Mouse (Mus musculus): ENCODE measurements at regions not wholly inside any gene's neighbourhood (a gene's known extent, or its start where the extent isn't known, plus 50 kb on each side); places are given as distances from the start of the nearest gene placed in this dataset.

GRCm38 (mm10) chr1:14487708-14488127 is 1605.4 kb downstream of the 4930444P10Rik start:
- H3K4me3 ChIP-seq (replicated peaks): no peak overlapping the region
- WGBS: 12% methylated on average over 4 of the region's 4 CpGs
- no peak for ATAC-seq (ENCODE audit: insufficient number of reproducible peaks, low FRiP score, low TSS enrichment, low read depth)
- no peak overlapping the region for H3K4me2 ChIP-seq (replicated peaks)
- no peak overlapping the region for H3K27ac ChIP-seq (replicated peaks)
- H3K9ac ChIP-seq: no peak overlapping the region
- H3K36me3 ChIP-seq: no peaks in the 10 kb centered on the region
- H3K27me3 ChIP-seq: no peaks in the 10 kb centered on the region
- H3K9me3 ChIP-seq (replicated peaks): no peaks in the 10 kb centered on the region
- H3K4me1 ChIP-seq: no peaks in the 10 kb centered on the region

- no peaks in the 10 kb centered on the region for H3K9me3 ChIP-seq (replicated peaks)
- H3K4me3 ChIP-seq (replicated peaks): no peak overlapping the region
- 33% methylated on average over 2 of the region's 2 CpGs for WGBS
- H3K9ac ChIP-seq: no peak overlapping the region
- H3K4me2 ChIP-seq (replicated peaks): no peak overlapping the region
- H3K4me1 ChIP-seq: no peaks in the 10 kb centered on the region
- no peak for ATAC-seq (ENCODE audit: insufficient number of reproducible peaks, low FRiP score, low TSS enrichment, low read depth)
- H3K27ac ChIP-seq (replicated peaks): no peak overlapping the region
- H3K27me3 ChIP-seq: no peaks in the 10 kb centered on the region
- no peaks in the 10 kb centered on the region for H3K36me3 ChIP-seq
Measured at GRCm38 (mm10) chr1:14485746-14486145, 1607.4 kb downstream of the 4930444P10Rik start.

GRCm38 (mm10) chr1:14484121-14484916 is 1608.8 kb downstream of the 4930444P10Rik start:
- WGBS: 83% methylated on average over 6 of the region's 6 CpGs
- Histone ChIP-seq H3K9me3 (replicated peaks) (no peaks in the 10 kb centered on the region), H3K36me3 (no peaks in the 10 kb centered on the region), H3K4me2 (replicated peaks) (no peak overlapping the region), H3K4me1 (no peaks in the 10 kb centered on the region), H3K4me3 (replicated peaks) (no peak overlapping the region), H3K27me3 (no peaks in the 10 kb centered on the region), H3K9ac (no peak overlapping the region), H3K27ac (replicated peaks) (no peak overlapping the region)
- ATAC-seq (ENCODE audit: insufficient number of reproducible peaks, low FRiP score, low TSS enrichment, low read depth): no peak

- WGBS: 32% methylated on average over 3 of the region's 3 CpGs
- Histone ChIP-seq H3K4me3 (replicated peaks) (no peak overlapping the region), H3K27me3 (no peaks in the 10 kb centered on the region), H3K4me2 (replicated peaks) (no peak overlapping the region), H3K4me1 (no peaks in the 10 kb centered on the region), H3K36me3 (no peaks in the 10 kb centered on the region), H3K27ac (replicated peaks) (no peak overlapping the region), H3K9ac (no peak overlapping the region), H3K9me3 (replicated peaks) (no peaks in the 10 kb centered on the region)
- no peak for ATAC-seq (ENCODE audit: insufficient number of reproducible peaks, low FRiP score, low TSS enrichment, low read depth)
Measured at GRCm38 (mm10) chr1:14472294-14472693, 1620.8 kb downstream of the 4930444P10Rik start.

DNA sequence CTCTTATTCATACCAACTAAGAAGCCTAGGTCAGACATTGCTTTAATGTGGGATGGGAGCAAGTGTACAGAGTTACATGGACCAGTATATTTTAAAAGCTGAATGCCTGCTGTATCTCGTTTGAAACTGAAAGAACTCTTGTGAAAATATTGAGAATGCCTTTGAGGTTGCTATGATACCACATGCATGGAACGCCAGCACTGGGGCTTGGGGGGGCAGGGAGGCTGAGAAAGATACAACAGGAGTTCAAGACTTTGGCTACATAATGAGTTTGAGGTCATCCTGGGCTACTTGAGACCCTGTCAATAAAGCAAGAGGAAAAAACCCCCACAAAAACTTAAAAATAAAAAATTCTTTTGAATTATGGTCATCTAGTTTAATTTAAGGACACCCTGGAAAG is 1621.6 kb downstream of the 4930444P10Rik start:
- 41% methylated on average over 2 of the region's 2 CpGs for WGBS
- H3K4me2 ChIP-seq (replicated peaks): no peak overlapping the region
- no peak overlapping the region for H3K9ac ChIP-seq
- no peaks in the 10 kb centered on the region for H3K4me1 ChIP-seq
- no peaks in the 10 kb centered on the region for H3K36me3 ChIP-seq
- H3K4me3 ChIP-seq (replicated peaks): no peak overlapping the region
- H3K9me3 ChIP-seq (replicated peaks): no peaks in the 10 kb centered on the region
- no peaks in the 10 kb centered on the region for H3K27me3 ChIP-seq
- ATAC-seq (ENCODE audit: insufficient number of reproducible peaks, low FRiP score, low TSS enrichment, low read depth): no peak
- H3K27ac ChIP-seq (replicated peaks): no peak overlapping the region

DNA sequence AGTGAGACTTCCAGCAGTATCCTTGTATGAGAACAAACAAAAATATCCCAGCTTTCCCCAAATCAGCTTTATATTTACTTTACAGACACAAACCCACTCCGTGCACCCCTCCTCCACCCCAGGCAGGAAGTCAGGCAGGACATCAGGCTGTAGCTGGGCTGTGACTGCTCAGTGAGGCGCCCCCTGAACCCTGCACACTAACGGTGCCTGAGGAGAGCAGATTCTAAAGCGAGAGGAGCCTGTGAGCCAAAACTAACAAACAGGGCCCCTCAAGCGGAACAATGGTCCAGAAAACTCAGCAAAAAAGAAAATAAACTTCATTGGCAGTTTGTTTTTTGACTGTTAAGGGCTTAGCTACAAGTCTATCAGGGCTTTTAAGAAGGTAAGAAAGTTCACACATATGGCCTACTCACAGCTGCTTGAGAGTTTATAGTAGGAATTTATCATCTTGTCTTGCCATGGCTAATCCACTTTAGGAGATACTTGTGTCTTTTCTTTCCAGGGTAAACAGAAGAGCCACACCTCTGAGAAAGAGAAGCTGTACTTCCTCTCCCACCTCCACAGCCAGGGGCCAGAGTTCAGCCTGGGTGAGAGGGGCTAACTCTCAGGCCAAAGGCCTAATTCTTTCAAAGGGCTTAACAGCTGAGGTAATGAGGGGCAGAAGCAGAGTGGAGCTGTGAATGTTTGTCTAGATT is 1628.2 kb downstream of the 4930444P10Rik start:
- no peaks in the 10 kb centered on the region for H3K36me3 ChIP-seq
- 26% methylated on average over 5 of the region's 5 CpGs for WGBS
- ATAC-seq (ENCODE audit: insufficient number of reproducible peaks, low FRiP score, low TSS enrichment, low read depth): no peak
- H3K9me3 ChIP-seq (replicated peaks): no peaks in the 10 kb centered on the region
- H3K9ac ChIP-seq: no peak overlapping the region
- no peak overlapping the region for H3K4me3 ChIP-seq (replicated peaks)
- no peaks in the 10 kb centered on the region for H3K4me1 ChIP-seq
- peak overlapping the region; percentile 22 for H3K27ac ChIP-seq (replicated peaks)
- no peaks in the 10 kb centered on the region for H3K27me3 ChIP-seq
- no peak overlapping the region for H3K4me2 ChIP-seq (replicated peaks)

- WGBS: 13% methylated on average over 3 of the region's 3 CpGs
- Histone ChIP-seq H3K36me3 (no peaks in the 10 kb centered on the region), H3K4me3 (replicated peaks) (no peak overlapping the region), H3K4me2 (replicated peaks) (no peak overlapping the region), H3K4me1 (no peaks in the 10 kb centered on the region), H3K27me3 (no peaks in the 10 kb centered on the region), H3K9ac (no peak overlapping the region), H3K9me3 (replicated peaks) (no peaks in the 10 kb centered on the region), H3K27ac (replicated peaks) (0 out of 2 replicates have a peak overlapping the region, but pooled peaks have one; percentile 3)
- ATAC-seq (ENCODE audit: insufficient number of reproducible peaks, low FRiP score, low TSS enrichment, low read depth): peak; percentile 29; the same call in 1 of the 2 replicates
Measured at GRCm38 (mm10) chr1:14462496-14462895, 1630.6 kb downstream of the 4930444P10Rik start.

GRCm38 (mm10) chr1:14460811-14461210 is 1632.3 kb downstream of the 4930444P10Rik start:
- Histone ChIP-seq H3K4me2 (replicated peaks) (no peak overlapping the region), H3K9ac (no peak overlapping the region), H3K27me3 (no peaks in the 10 kb centered on the region), H3K4me1 (no peaks in the 10 kb centered on the region), H3K27ac (replicated peaks) (peak overlapping the region; percentile 34; the same call in 1 of the 2 replicates), H3K9me3 (replicated peaks) (no peaks in the 10 kb centered on the region), H3K4me3 (replicated peaks) (no peak overlapping the region), H3K36me3 (no peaks in the 10 kb centered on the region)
- WGBS: 43% methylated on average over 4 of the region's 4 CpGs
- ATAC-seq (ENCODE audit: insufficient number of reproducible peaks, low FRiP score, low TSS enrichment, low read depth): peak; percentile 72; the same call in 1 of the 2 replicates

DNA sequence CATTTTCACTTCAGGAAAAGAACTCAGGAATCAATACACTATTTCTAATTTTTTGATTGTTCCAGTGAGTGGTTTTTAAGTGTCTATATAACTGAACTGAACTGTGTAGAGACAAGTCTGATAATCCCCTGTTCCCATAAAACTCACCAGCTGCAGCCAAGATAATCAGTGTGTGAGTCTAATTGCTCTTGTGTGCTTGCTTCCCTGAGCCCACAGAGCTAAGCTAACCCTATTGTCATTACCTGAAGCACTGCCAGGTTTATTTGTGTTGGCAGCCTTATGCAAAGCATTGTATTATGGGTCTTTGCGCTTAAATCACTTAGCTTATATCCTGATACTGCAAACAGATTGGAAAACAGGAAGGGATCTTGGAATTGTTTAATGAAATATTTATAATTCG is 1663.8 kb downstream of the 4930444P10Rik start:
- Histone ChIP-seq H3K9me3 (replicated peaks) (no peaks in the 10 kb centered on the region), H3K4me1 (no peaks in the 10 kb centered on the region), H3K27ac (replicated peaks) (no peak overlapping the region), H3K4me3 (replicated peaks) (no peak overlapping the region), H3K9ac (no peak overlapping the region), H3K4me2 (replicated peaks) (no peak overlapping the region), H3K27me3 (no peaks in the 10 kb centered on the region), H3K36me3 (no peaks in the 10 kb centered on the region)
- 61% methylated on average over 2 of the region's 2 CpGs for WGBS
- no peak for ATAC-seq (ENCODE audit: insufficient number of reproducible peaks, low FRiP score, low TSS enrichment, low read depth)

DNA sequence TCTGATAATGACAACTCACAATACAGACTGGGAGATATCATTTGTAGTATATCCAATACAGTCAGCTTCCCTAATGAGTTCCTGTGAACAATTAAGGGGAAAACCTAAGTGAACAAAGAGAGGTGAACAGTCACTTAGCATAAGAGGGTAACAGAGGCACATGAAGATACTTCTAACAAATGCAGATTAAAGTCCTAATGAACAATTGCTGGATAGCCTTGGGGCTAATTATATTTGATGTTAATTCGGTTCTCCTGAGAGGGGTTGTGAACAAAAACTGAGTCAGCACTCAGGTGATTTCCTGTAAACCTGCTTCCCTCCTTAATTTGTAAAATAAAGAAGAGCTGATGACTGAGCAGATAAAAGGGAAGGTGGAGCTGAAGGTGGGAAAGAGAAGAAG is 1672.1 kb downstream of the 4930444P10Rik start:
- H3K36me3 ChIP-seq: no peaks in the 10 kb centered on the region
- H3K4me2 ChIP-seq (replicated peaks): no peak overlapping the region
- no peaks in the 10 kb centered on the region for H3K9me3 ChIP-seq (replicated peaks)
- H3K4me1 ChIP-seq: 0 out of 2 replicates have a peak, but pooled peaks cover 4% of the 10 kb centered on the region
- no peaks in the 10 kb centered on the region for H3K27me3 ChIP-seq
- WGBS: 59% methylated on average over 1 of the region's 1 CpGs
- H3K4me3 ChIP-seq (replicated peaks): no peak overlapping the region
- H3K9ac ChIP-seq: no peak overlapping the region
- H3K27ac ChIP-seq (replicated peaks): no peak overlapping the region
- no peak for ATAC-seq (ENCODE audit: insufficient number of reproducible peaks, low FRiP score, low TSS enrichment, low read depth)

GRCm38 (mm10) chr1:14413826-14414445 is 1679.2 kb downstream of the 4930444P10Rik start:
- H3K36me3 ChIP-seq: no peaks in the 10 kb centered on the region
- no peak overlapping the region for H3K9ac ChIP-seq
- no peaks in the 10 kb centered on the region for H3K9me3 ChIP-seq (replicated peaks)
- no peaks in the 10 kb centered on the region for H3K27me3 ChIP-seq
- H3K4me1 ChIP-seq: no peaks in the 10 kb centered on the region
- H3K4me2 ChIP-seq (replicated peaks): no peak overlapping the region
- H3K27ac ChIP-seq (replicated peaks): no peak overlapping the region
- H3K4me3 ChIP-seq (replicated peaks): no peak overlapping the region
- no peak for ATAC-seq (ENCODE audit: insufficient number of reproducible peaks, low FRiP score, low TSS enrichment, low read depth)
- 67% methylated on average over 4 of the region's 4 CpGs for WGBS

All from embryonic facial prominence, embryonic 15.5 days (tissue).